Mouse (Mus musculus) CH12.LX (cell line): Measurements from ENCODE around the gene Mrpl18.

ENCODE experiments used
- CHD1 ChIP-seq: IDR thresholded peaks from 2 replicates; pipeline ENCODE4 v1.6.1; 2012; ENCODE audit warnings: low read depth, low read length, improper control_type of control experiment, inconsistent platforms
- CTCF ChIP-seq, 2 experiments: IDR thresholded peaks in 1 of 2; conservative IDR thresholded peaks in 1 of 2; 2 replicates each; pipeline ENCODE4 v1.5.1; 2011 to 2012; ENCODE audit warnings: low read depth in 2 of 2, low read length in 2 of 2, improper control_type of control experiment in 1 of 2, inconsistent platforms in 1 of 2, mild to moderate bottlenecking in 1 of 2, moderate library complexity in 1 of 2
- EP300 ChIP-seq: IDR thresholded peaks from 2 replicates; pipeline ENCODE4 v1.6.1; 2011; ENCODE audit warnings: low read length, improper control_type of control experiment
- ETS1 ChIP-seq: conservative IDR thresholded peaks from 2 replicates; pipeline ENCODE4 v1.6.1; 2012; ENCODE audit warnings: low read depth, mild to moderate bottlenecking, inconsistent platforms, low read length, improper control_type of control experiment, moderate library complexity
- HCFC1 ChIP-seq: IDR thresholded peaks from 2 replicates; pipeline ENCODE4 v1.6.1; 2012; ENCODE audit warnings: low read depth, mild to moderate bottlenecking, inconsistent platforms, low read length, improper control_type of control experiment
- MAX ChIP-seq: IDR thresholded peaks from 2 replicates; pipeline ENCODE4 v1.6.1; 2011; ENCODE audit warnings: low read length, improper control_type of control experiment
- MEF2A ChIP-seq: IDR thresholded peaks from 2 replicates; pipeline ENCODE4 v1.6.1; 2014; ENCODE audit warnings: low read depth, mild to moderate bottlenecking, inconsistent platforms, low read length, improper control_type of control experiment, borderline replicate concordance
- MXI1 ChIP-seq: IDR thresholded peaks from 2 replicates; pipeline ENCODE4 v1.6.1; 2011; ENCODE audit warnings: mild to moderate bottlenecking, low read depth, low read length, improper control_type of control experiment
- POLR2A ChIP-seq: IDR thresholded peaks from 2 replicates; pipeline ENCODE4 v1.6.1; 2011; ENCODE audit warnings: low read depth, mild to moderate bottlenecking, improper control_type of control experiment, low read length
- TBP ChIP-seq: conservative IDR thresholded peaks from 2 replicates; pipeline ENCODE4 v1.6.1; 2011; ENCODE audit warnings: low read depth, low read length, improper control_type of control experiment
- UBTF ChIP-seq: IDR thresholded peaks from 2 replicates; pipeline ENCODE4 v1.6.1; 2012; ENCODE audit warnings: low read depth, mild to moderate bottlenecking, inconsistent platforms, low read length, improper control_type of control experiment, moderate library complexity
- ZKSCAN1 ChIP-seq: IDR thresholded peaks from 2 replicates; pipeline ENCODE4 v1.6.1; 2012; ENCODE audit warnings: low read depth, inconsistent platforms, low read length, improper control_type of control experiment, borderline replicate concordance

DNA sequence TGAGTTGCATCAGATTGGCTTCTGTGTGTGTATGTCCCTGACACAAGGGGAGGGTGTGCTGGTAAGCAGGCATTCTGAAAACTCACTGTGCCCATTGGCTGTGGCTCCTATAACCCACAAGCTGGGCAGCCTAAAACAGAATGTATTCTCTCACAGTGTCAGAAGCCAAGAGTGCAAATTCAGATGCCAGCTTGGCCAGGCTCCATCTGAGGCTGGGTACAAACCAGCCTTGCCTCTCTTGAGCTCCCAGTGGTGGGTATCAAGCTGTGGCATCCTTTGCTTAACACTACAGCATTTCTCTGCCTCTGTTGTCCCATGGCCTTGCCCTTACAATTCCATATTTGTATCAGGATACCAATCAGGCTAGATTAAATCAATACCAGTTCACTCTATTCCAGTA lies 52.0 kb downstream of the Mrpl18 start:
- TF ChIP-seq ZKSCAN1 (no peak), MXI1 (no peak), CHD1 (no peak), CTCF (conservative IDR thresholded peaks at IDR 0.05 in 1 of 2, IDR thresholded peaks at IDR 0.05 in 1 of 2; ENCODE audit: low read depth in 2 of 2, low read length in 2 of 2) (no peak), MAX (no peak), HCFC1 (no peak), EP300 (no peak), POLR2A (no peak), TBP (no peak), UBTF (no peak), ETS1 (no peak), MEF2A (no peak)
